Mouse (Mus musculus): ENCODE data around the gene Dffa. TPM values are rescaled to one million over a fixed set of nuclear protein-coding genes. Genes with fewer than 3 reads are reported as not detected.

The Dffa gene
- total and polyA plus RNA-seq, 2 experiments from 2014 or later: 20.8 to 26.2 TPM

DNA sequence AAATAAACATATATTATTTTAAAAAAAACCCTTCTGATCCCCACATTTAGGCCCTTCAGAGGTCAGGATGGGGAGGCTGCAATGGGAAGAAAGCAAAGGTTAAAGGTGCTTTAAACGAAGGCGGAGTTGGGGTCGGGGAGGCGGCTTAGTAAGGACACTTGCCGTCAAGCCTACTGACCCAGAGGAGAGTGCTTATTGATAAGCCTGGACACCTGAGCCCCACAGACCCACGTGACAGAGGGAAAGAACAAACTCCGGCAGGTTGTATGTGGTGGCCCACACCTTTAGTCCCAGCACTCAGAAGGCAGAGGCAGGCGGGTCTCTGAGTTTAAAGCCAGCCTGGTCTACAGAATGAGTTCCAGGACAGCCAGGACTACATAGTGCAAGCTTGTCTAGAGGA lies 23.8 kb upstream of the Dffa start:
- Histone ChIP-seq H3K4me2 (ENCODE audit: low read depth, low read length) (no peak overlapping the region), H3K36me3 (replicated peaks; ENCODE audit: control insufficient read depth, insufficient read depth, low read length) (0 out of 2 replicates have a peak, but pooled peaks cover 4% of the 10 kb centered on the region), H3K4me3 (ENCODE audit: low read depth, low read length) (no peak overlapping the region), H3K4me1 (ENCODE audit: control insufficient read depth, insufficient read depth) (peaks cover 15% of the 10 kb centered on the region; the same call in 1 of the 2 replicates), H3K27me3 (ENCODE audit: control insufficient read depth, insufficient read depth, low read length) (no peaks in the 10 kb centered on the region), H3K27ac (ENCODE audit: low read depth) (no peak overlapping the region), H3K9ac (replicated peaks; ENCODE audit: low read depth, low read length) (no peak overlapping the region), H3K9me3 (replicated peaks; ENCODE audit: control insufficient read depth, low read length) (no peaks in the 10 kb centered on the region)
- no peak for DNase-seq (ENCODE audit: low spot score)
- WGBS: 94% methylated on average over 8 of the region's 8 CpGs
- no peak for TF ChIP-seq CTCF (IDR thresholded peaks at IDR 0.05; ENCODE audit: low read depth)
- TF ChIP-seq EP300 (IDR thresholded peaks at IDR 0.05; ENCODE audit: low read depth): no peak
- no peak for ATAC-seq (ENCODE audit: insufficient read depth, low read depth)

DNA sequence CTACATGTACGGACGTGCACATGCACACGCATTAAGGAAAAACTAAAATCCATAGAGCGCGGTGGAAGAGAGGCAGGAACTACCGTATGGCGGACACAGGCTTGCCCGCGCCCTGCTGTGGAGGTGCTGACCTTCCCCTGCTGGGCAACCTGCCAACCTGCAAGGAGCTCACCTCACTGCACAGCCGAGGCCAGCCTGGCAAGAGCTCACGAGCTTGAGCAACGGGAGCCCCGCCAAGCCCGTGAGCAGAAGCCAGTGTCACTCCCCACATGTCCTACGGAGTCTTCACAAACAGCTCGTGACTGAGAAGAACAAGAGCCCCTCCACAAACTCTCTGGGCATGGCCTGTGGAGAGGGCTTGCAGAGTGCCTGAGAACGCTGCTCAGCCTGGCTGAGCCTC lies 22.4 kb upstream of the Dffa start:
- Histone ChIP-seq H3K4me3 (ENCODE audit: low read depth, low read length) (peak overlapping the region; percentile 10; the same call in 1 of the 2 replicates), H3K4me1 (ENCODE audit: control insufficient read depth, insufficient read depth) (peaks cover 15% of the 10 kb centered on the region; the same call in 1 of the 2 replicates), H3K27me3 (ENCODE audit: control insufficient read depth, insufficient read depth, low read length) (no peaks in the 10 kb centered on the region), H3K36me3 (replicated peaks; ENCODE audit: control insufficient read depth, insufficient read depth, low read length) (no peaks in the 10 kb centered on the region), H3K27ac (ENCODE audit: low read depth) (peak overlapping the region; percentile 77), H3K9ac (replicated peaks; ENCODE audit: low read depth, low read length) (no peak overlapping the region), H3K4me2 (ENCODE audit: low read depth, low read length) (peak overlapping the region; percentile 45), H3K9me3 (replicated peaks; ENCODE audit: control insufficient read depth, low read length) (no peaks in the 10 kb centered on the region)
- TF ChIP-seq EP300 (IDR thresholded peaks at IDR 0.05; ENCODE audit: low read depth) (peak; percentile 55; the same call in 1 of the 2 replicates), CTCF (IDR thresholded peaks at IDR 0.05; ENCODE audit: low read depth) (no peak)
- WGBS: 32% methylated on average over 17 of the region's 17 CpGs
- ATAC-seq (ENCODE audit: insufficient read depth, low read depth): peak; percentile 94
- peak; percentile 82 for DNase-seq (ENCODE audit: low spot score)

DNA sequence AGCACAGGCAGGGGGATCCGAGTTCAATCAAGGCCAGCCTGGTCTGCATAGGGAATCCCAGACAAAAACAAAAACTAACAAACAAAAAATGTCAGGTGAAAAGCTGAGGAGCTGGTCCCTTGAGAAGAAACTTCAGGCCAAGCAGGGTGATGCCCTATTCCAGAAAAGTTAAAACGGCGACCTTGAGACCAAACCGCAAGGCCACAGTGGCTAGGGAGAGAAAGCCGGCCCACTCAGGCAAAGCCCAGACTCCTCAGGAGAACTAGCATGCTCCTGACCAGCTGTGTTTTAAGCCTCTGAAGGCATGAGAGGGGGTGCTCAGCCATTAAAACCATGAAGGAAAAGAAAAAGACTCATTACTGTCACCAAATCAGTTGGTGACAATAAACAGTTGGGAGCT lies 18.6 kb upstream of the Dffa start:
- H3K4me2 ChIP-seq (ENCODE audit: low read depth, low read length): no peak overlapping the region
- H3K4me3 ChIP-seq (ENCODE audit: low read depth, low read length): no peak overlapping the region
- peaks cover 15% of the 10 kb centered on the region; the same call in 1 of the 2 replicates for H3K4me1 ChIP-seq (ENCODE audit: control insufficient read depth, insufficient read depth)
- 59% methylated on average over 5 of the region's 5 CpGs for WGBS
- no peaks in the 10 kb centered on the region for H3K9me3 ChIP-seq (replicated peaks; ENCODE audit: control insufficient read depth, low read length)
- no peaks in the 10 kb centered on the region for H3K27me3 ChIP-seq (ENCODE audit: control insufficient read depth, insufficient read depth, low read length)
- H3K9ac ChIP-seq (replicated peaks; ENCODE audit: low read depth, low read length): no peak overlapping the region
- TF ChIP-seq CTCF (IDR thresholded peaks at IDR 0.05; ENCODE audit: low read depth): no peak
- no peak for TF ChIP-seq EP300 (IDR thresholded peaks at IDR 0.05; ENCODE audit: low read depth)
- no peak for ATAC-seq (ENCODE audit: insufficient read depth, low read depth)
- DNase-seq (ENCODE audit: low spot score): no peak
- H3K36me3 ChIP-seq (replicated peaks; ENCODE audit: control insufficient read depth, insufficient read depth, low read length): no peaks in the 10 kb centered on the region
- H3K27ac ChIP-seq (ENCODE audit: low read depth): 0 out of 2 replicates have a peak overlapping the region, but pooled peaks have one; percentile 8

DNA sequence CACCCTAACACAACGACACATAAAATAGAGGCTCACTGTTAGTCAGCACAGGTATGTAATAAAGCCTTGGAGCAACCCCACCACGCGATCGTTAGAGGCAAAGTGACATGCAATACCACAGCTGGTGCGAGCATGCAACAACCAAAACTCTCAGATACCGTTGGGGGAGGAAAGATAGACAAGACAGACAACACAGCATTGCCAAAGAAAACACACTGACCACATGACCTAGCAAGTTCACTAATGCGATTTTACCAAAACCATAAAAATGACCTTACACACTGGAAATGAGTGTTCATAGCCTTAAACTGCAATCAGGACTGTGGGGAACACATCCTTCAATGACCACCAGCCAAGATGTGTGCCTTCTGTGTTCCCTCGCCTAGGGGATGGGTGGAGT lies 12.6 kb upstream of the Dffa start:
- WGBS: 74% methylated on average over 8 of the region's 8 CpGs
- ATAC-seq (ENCODE audit: insufficient read depth, low read depth) (no peak), DNase-seq (ENCODE audit: low spot score) (no peak)
- Histone ChIP-seq H3K36me3 (replicated peaks; ENCODE audit: control insufficient read depth, insufficient read depth, low read length) (peaks cover 11% of the 10 kb centered on the region; the same call in 1 of the 2 replicates), H3K4me1 (ENCODE audit: control insufficient read depth, insufficient read depth) (no peaks in the 10 kb centered on the region), H3K27me3 (ENCODE audit: control insufficient read depth, insufficient read depth, low read length) (no peaks in the 10 kb centered on the region), H3K9me3 (replicated peaks; ENCODE audit: control insufficient read depth, low read length) (no peaks in the 10 kb centered on the region), H3K4me3 (ENCODE audit: low read depth, low read length) (no peak overlapping the region), H3K4me2 (ENCODE audit: low read depth, low read length) (no peak overlapping the region), H3K27ac (ENCODE audit: low read depth) (no peak overlapping the region), H3K9ac (replicated peaks; ENCODE audit: low read depth, low read length) (no peak overlapping the region)
- TF ChIP-seq CTCF (IDR thresholded peaks at IDR 0.05; ENCODE audit: low read depth): no peak
- TF ChIP-seq EP300 (IDR thresholded peaks at IDR 0.05; ENCODE audit: low read depth): no peak

DNA sequence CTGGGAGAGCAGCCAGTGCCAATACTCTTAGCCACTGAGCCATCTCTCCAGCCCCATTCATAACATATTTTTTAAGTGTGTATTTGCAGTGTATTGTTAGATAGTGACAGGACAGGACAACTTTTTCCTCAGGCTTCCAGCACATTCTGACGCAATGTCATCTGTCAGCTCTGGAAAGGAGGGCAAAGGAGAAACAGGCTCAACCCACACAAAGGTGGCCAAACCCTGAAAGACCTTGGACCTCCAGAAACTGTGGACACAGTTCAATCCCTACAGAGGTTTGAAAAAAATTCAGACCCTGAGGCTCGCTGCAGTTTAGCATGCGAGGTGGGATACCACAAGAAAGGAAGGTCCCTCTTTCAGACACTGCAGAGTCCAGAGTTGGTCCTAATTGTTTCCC lies 6.0 kb upstream of the Dffa start:
- no peaks in the 10 kb centered on the region for H3K27me3 ChIP-seq (ENCODE audit: control insufficient read depth, insufficient read depth, low read length)
- H3K4me2 ChIP-seq (ENCODE audit: low read depth, low read length): peak overlapping the region; percentile 86
- H3K36me3 ChIP-seq (replicated peaks; ENCODE audit: control insufficient read depth, insufficient read depth, low read length): peaks cover 8% of the 10 kb centered on the region; the same call in 1 of the 2 replicates
- DNase-seq (ENCODE audit: low spot score) (no peak), ATAC-seq (ENCODE audit: insufficient read depth, low read depth) (no peak)
- peaks cover 15% of the 10 kb centered on the region for H3K4me1 ChIP-seq (ENCODE audit: control insufficient read depth, insufficient read depth)
- 76% methylated on average over 3 of the region's 3 CpGs for WGBS
- TF ChIP-seq CTCF (IDR thresholded peaks at IDR 0.05; ENCODE audit: low read depth): no peak
- no peak for TF ChIP-seq EP300 (IDR thresholded peaks at IDR 0.05; ENCODE audit: low read depth)
- no peak overlapping the region for H3K9ac ChIP-seq (replicated peaks; ENCODE audit: low read depth, low read length)
- no peak overlapping the region for H3K27ac ChIP-seq (ENCODE audit: low read depth)
- H3K9me3 ChIP-seq (replicated peaks; ENCODE audit: control insufficient read depth, low read length): no peaks in the 10 kb centered on the region
- no peak overlapping the region for H3K4me3 ChIP-seq (ENCODE audit: low read depth, low read length)

DNA sequence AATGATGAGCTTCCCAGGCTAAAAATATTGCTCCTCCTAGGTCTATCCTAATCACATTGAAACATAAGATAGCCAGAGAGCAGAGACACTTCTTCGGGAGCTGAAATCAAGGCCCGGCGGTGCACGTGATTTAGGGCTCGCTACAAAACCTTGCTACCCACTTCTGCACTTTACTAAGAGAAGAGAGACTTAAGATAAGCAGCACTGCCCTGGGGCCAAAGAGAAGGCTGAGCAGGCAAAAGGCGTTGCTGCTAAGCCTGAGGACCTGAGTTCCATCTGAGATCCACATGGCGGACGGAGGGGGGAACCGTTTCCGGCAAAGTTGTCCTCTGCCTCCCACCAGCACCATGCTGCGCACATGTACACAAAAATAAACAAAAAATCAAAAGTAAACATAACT lies 5.4 kb upstream of the Dffa start:
- Histone ChIP-seq H3K9ac (replicated peaks; ENCODE audit: low read depth, low read length) (peak overlapping the region; percentile 94), H3K4me2 (ENCODE audit: low read depth, low read length) (peak overlapping the region; percentile 86), H3K4me1 (ENCODE audit: control insufficient read depth, insufficient read depth) (peaks cover 15% of the 10 kb centered on the region), H3K9me3 (replicated peaks; ENCODE audit: control insufficient read depth, low read length) (no peaks in the 10 kb centered on the region), H3K27me3 (ENCODE audit: control insufficient read depth, insufficient read depth, low read length) (no peaks in the 10 kb centered on the region), H3K27ac (ENCODE audit: low read depth) (no peak overlapping the region), H3K4me3 (ENCODE audit: low read depth, low read length) (peak overlapping the region; percentile 100), H3K36me3 (replicated peaks; ENCODE audit: control insufficient read depth, insufficient read depth, low read length) (peaks cover 7% of the 10 kb centered on the region; the same call in 1 of the 2 replicates)
- DNase-seq (ENCODE audit: low spot score): no peak
- 6% methylated on average over 11 of the region's 11 CpGs for WGBS
- no peak for ATAC-seq (ENCODE audit: insufficient read depth, low read depth)
- TF ChIP-seq EP300 (IDR thresholded peaks at IDR 0.05; ENCODE audit: low read depth) (no peak), CTCF (IDR thresholded peaks at IDR 0.05; ENCODE audit: low read depth) (no peak)

Data from heart, postnatal 0 days (tissue).